Mouse (Mus musculus) heart, embryonic 15.5 days (tissue): ENCODE measurements at regions not wholly inside any gene's neighbourhood (a gene's known extent, or its start where the extent isn't known, plus 50 kb on each side); places are given as distances from the start of the nearest gene placed in this dataset.

Experiments
- ATAC-seq: fragments of 200-750 bp; cut with Nextera tagmentation; replicated peaks from 2 replicates; pipeline ENCODE4 v1.8.0; 2017; ENCODE audit warnings: low read depth, moderate TSS enrichment; ENCODE audit not compliant: insufficient number of reproducible peaks, insufficient read depth, low FRiP score
- H3K27ac ChIP-seq: fragments of 300-500 bp; sonication (generic); 2 replicates; pipeline ENCODE4 v1.5.1; 2015; ENCODE audit warnings: mild to moderate bottlenecking, inconsistent platforms
- H3K27me3 ChIP-seq: fragments of 300-500 bp; sonication (generic); 2 replicates; pipeline ENCODE4 v1.6.1; 2015; ENCODE audit warnings: inconsistent platforms
- H3K36me3 ChIP-seq: fragments of 300-500 bp; sonication (generic); 2 replicates; pipeline ENCODE4 v1.6.1; 2015; ENCODE audit warnings: mild to moderate bottlenecking, inconsistent platforms
- H3K4me1 ChIP-seq: fragments of 300-500 bp; sonication (generic); replicated peaks from 2 replicates; pipeline ENCODE4 v1.6.1; 2015; ENCODE audit warnings: inconsistent platforms
- H3K4me2 ChIP-seq: fragments of 300-500 bp; sonication (generic); 2 replicates; pipeline ENCODE4 v1.6.1; 2015; ENCODE audit warnings: inconsistent platforms, mild to moderate bottlenecking, moderate library complexity
- H3K4me3 ChIP-seq: fragments of 300-500 bp; sonication (generic); 2 replicates; pipeline ENCODE4 v1.5.1; 2015; ENCODE audit warnings: mild to moderate bottlenecking, inconsistent platforms
- H3K9ac ChIP-seq: fragments of 300-500 bp; sonication (generic); 2 replicates; pipeline ENCODE4 v1.6.1; 2015; ENCODE audit warnings: mild to moderate bottlenecking, inconsistent platforms
- H3K9me3 ChIP-seq: fragments of 300-500 bp; sonication (generic); replicated peaks from 2 replicates; pipeline ENCODE4 v1.6.1; 2016; ENCODE audit warnings: inconsistent platforms
- WGBS: fragments of 180-500 bp; shearing (Covaris S2); methylation state at CpG from one replicate; pipeline ENCODE4 v1.1.7; 2015; ENCODE audit warnings: mixed read lengths; 5-methylcytosine and 5-hydroxymethylcytosine counted together

GRCm38 (mm10) chr1:184603136-184603535 lies 129.3 kb downstream of the Hlx start:
- no peak overlapping the region for H3K27ac ChIP-seq
- ATAC-seq = no peak
- no peaks in the 10 kb centered on the region for H3K27me3 ChIP-seq
- no peaks in the 10 kb centered on the region for H3K36me3 ChIP-seq
- no peak overlapping the region for H3K4me2 ChIP-seq
- 83% methylated on average over 6 of the region's 6 CpGs for WGBS
- no peak overlapping the region for H3K9ac ChIP-seq
- H3K4me1 ChIP-seq = peaks cover 4% of the 10 kb centered on the region; the same call in 1 of the 2 replicates
- H3K4me3 ChIP-seq = no peak overlapping the region
- no peaks in the 10 kb centered on the region for H3K9me3 ChIP-seq

- no peaks in the 10 kb centered on the region for H3K9me3 ChIP-seq
- ATAC-seq = no peak
- no peak overlapping the region for H3K4me3 ChIP-seq
- H3K9ac ChIP-seq = no peak overlapping the region
- no peaks in the 10 kb centered on the region; the same call in 1 of the 2 replicates for H3K4me1 ChIP-seq
- H3K27me3 ChIP-seq = no peaks in the 10 kb centered on the region
- H3K36me3 ChIP-seq = no peaks in the 10 kb centered on the region
- 54% methylated on average over 12 of the region's 12 CpGs for WGBS
- no peak overlapping the region for H3K4me2 ChIP-seq
- H3K27ac ChIP-seq = no peak overlapping the region
Observed at GRCm38 (mm10) chr1:184595449-184595848, 137.0 kb downstream of the Hlx start.

- Histone ChIP-seq H3K27me3 (no peaks in the 10 kb centered on the region), H3K4me3 (no peak overlapping the region), H3K36me3 (no peaks in the 10 kb centered on the region), H3K9me3 (no peaks in the 10 kb centered on the region), H3K4me2 (no peak overlapping the region), H3K4me1 (no peaks in the 10 kb centered on the region; the same call in 1 of the 2 replicates), H3K27ac (no peak overlapping the region), H3K9ac (no peak overlapping the region)
- 57% methylated on average over 7 of the region's 7 CpGs for WGBS
- no peak for ATAC-seq
Observed at GRCm38 (mm10) chr1:184590634-184591033, 141.8 kb downstream of the Hlx start.

- no peaks in the 10 kb centered on the region for H3K36me3 ChIP-seq
- no peak overlapping the region for H3K27ac ChIP-seq
- no peak overlapping the region for H3K4me2 ChIP-seq
- H3K4me3 ChIP-seq = no peak overlapping the region
- no peaks in the 10 kb centered on the region for H3K27me3 ChIP-seq
- H3K4me1 ChIP-seq = no peaks in the 10 kb centered on the region
- no peak for ATAC-seq
- WGBS = 59% methylated on average over 4 of the region's 4 CpGs
- no peaks in the 10 kb centered on the region for H3K9me3 ChIP-seq
- no peak overlapping the region for H3K9ac ChIP-seq
Observed at GRCm38 (mm10) chr1:184589277-184589676, 143.1 kb downstream of the Hlx start.

GRCm38 (mm10) chr1:184584505-184584874 lies 147.9 kb downstream of the Hlx start:
- Histone ChIP-seq H3K4me2 (no peak overlapping the region), H3K9ac (no peak overlapping the region), H3K27me3 (no peaks in the 10 kb centered on the region), H3K4me1 (no peaks in the 10 kb centered on the region), H3K36me3 (no peaks in the 10 kb centered on the region), H3K27ac (no peak overlapping the region), H3K9me3 (no peaks in the 10 kb centered on the region), H3K4me3 (no peak overlapping the region)
- WGBS = 58% methylated on average over 12 of the region's 12 CpGs
- ATAC-seq = no peak

GRCm38 (mm10) chr1:184583751-184584504 lies 148.5 kb downstream of the Hlx start:
- WGBS = 62% methylated on average over 6 of the region's 6 CpGs
- H3K27me3 ChIP-seq = no peaks in the 10 kb centered on the region
- no peak overlapping the region for H3K9ac ChIP-seq
- no peaks in the 10 kb centered on the region for H3K4me1 ChIP-seq
- no peak overlapping the region for H3K27ac ChIP-seq
- no peaks in the 10 kb centered on the region for H3K9me3 ChIP-seq
- no peak overlapping the region for H3K4me3 ChIP-seq
- no peaks in the 10 kb centered on the region for H3K36me3 ChIP-seq
- no peak for ATAC-seq
- no peak overlapping the region for H3K4me2 ChIP-seq

- WGBS = 86% methylated on average over 3 of the region's 3 CpGs
- no peaks in the 10 kb centered on the region for H3K9me3 ChIP-seq
- no peak overlapping the region for H3K4me2 ChIP-seq
- ATAC-seq = no peak
- no peaks in the 10 kb centered on the region for H3K36me3 ChIP-seq
- H3K4me1 ChIP-seq = no peaks in the 10 kb centered on the region
- no peak overlapping the region for H3K27ac ChIP-seq
- H3K27me3 ChIP-seq = no peaks in the 10 kb centered on the region
- no peak overlapping the region for H3K4me3 ChIP-seq
- H3K9ac ChIP-seq = no peak overlapping the region
Observed at GRCm38 (mm10) chr1:184579475-184579874, 152.9 kb downstream of the Hlx start.

- no peak overlapping the region for H3K27ac ChIP-seq
Observed at GRCm38 (mm10) chr1:184576527-184576926, 155.9 kb downstream of the Hlx start.

GRCm38 (mm10) chr1:184573325-184573724 lies 159.1 kb downstream of the Hlx start:
- H3K36me3 ChIP-seq = no peaks in the 10 kb centered on the region
- WGBS = 45% methylated on average over 7 of the region's 7 CpGs
- no peaks in the 10 kb centered on the region for H3K9me3 ChIP-seq
- H3K4me2 ChIP-seq = no peak overlapping the region
- H3K4me3 ChIP-seq = no peak overlapping the region
- no peak overlapping the region for H3K9ac ChIP-seq
- H3K27me3 ChIP-seq = no peaks in the 10 kb centered on the region
- no peak overlapping the region for H3K27ac ChIP-seq
- ATAC-seq = no peak
- H3K4me1 ChIP-seq = no peaks in the 10 kb centered on the region

More at GRCm38 (mm10) chr1:184576527-184576926, 155.9 kb downstream of the Hlx start:
- Histone ChIP-seq H3K9me3 (no peaks in the 10 kb centered on the region), H3K9ac (no peak overlapping the region), H3K27me3 (no peaks in the 10 kb centered on the region), H3K4me1 (no peaks in the 10 kb centered on the region), H3K36me3 (no peaks in the 10 kb centered on the region), H3K4me3 (no peak overlapping the region), H3K4me2 (no peak overlapping the region)
- 64% methylated on average over 7 of the region's 7 CpGs for WGBS
- ATAC-seq = no peak

GRCm38 (mm10) chr1:184570681-184571080 lies 161.7 kb downstream of the Hlx start:
- Histone ChIP-seq H3K36me3 (no peaks in the 10 kb centered on the region), H3K4me3 (no peak overlapping the region), H3K9me3 (no peaks in the 10 kb centered on the region), H3K4me2 (no peak overlapping the region), H3K27me3 (no peaks in the 10 kb centered on the region), H3K9ac (no peak overlapping the region), H3K27ac (no peak overlapping the region), H3K4me1 (no peaks in the 10 kb centered on the region)
- ATAC-seq = no peak
- WGBS = 82% methylated on average over 5 of the region's 5 CpGs

- ATAC-seq = no peak
- Histone ChIP-seq H3K4me3 (no peak overlapping the region), H3K27me3 (no peaks in the 10 kb centered on the region), H3K9me3 (no peaks in the 10 kb centered on the region), H3K9ac (no peak overlapping the region), H3K36me3 (no peaks in the 10 kb centered on the region), H3K4me1 (no peaks in the 10 kb centered on the region), H3K27ac (no peak overlapping the region), H3K4me2 (no peak overlapping the region)
- 81% methylated on average over 4 of the region's 4 CpGs for WGBS
Observed at GRCm38 (mm10) chr1:184562926-184563325, 169.5 kb downstream of the Hlx start.

- Histone ChIP-seq H3K4me2 (no peak overlapping the region), H3K27me3 (no peaks in the 10 kb centered on the region), H3K27ac (no peak overlapping the region), H3K9me3 (no peaks in the 10 kb centered on the region), H3K9ac (no peak overlapping the region), H3K4me3 (no peak overlapping the region), H3K36me3 (no peaks in the 10 kb centered on the region), H3K4me1 (no peaks in the 10 kb centered on the region)
- WGBS = 88% methylated on average over 5 of the region's 5 CpGs
- no peak for ATAC-seq
Observed at GRCm38 (mm10) chr1:184562239-184562638, 170.2 kb downstream of the Hlx start.
